Mouse (Mus musculus): ENCODE data around the gene Atp6v1f. TPM values are rescaled to one million over a fixed set of nuclear protein-coding genes. Genes with fewer than 3 reads are reported as not detected.

The Atp6v1f gene
- total RNA-seq (2021) = 100 to 1,000 TPM; 183 to 190 TPM

DNA sequence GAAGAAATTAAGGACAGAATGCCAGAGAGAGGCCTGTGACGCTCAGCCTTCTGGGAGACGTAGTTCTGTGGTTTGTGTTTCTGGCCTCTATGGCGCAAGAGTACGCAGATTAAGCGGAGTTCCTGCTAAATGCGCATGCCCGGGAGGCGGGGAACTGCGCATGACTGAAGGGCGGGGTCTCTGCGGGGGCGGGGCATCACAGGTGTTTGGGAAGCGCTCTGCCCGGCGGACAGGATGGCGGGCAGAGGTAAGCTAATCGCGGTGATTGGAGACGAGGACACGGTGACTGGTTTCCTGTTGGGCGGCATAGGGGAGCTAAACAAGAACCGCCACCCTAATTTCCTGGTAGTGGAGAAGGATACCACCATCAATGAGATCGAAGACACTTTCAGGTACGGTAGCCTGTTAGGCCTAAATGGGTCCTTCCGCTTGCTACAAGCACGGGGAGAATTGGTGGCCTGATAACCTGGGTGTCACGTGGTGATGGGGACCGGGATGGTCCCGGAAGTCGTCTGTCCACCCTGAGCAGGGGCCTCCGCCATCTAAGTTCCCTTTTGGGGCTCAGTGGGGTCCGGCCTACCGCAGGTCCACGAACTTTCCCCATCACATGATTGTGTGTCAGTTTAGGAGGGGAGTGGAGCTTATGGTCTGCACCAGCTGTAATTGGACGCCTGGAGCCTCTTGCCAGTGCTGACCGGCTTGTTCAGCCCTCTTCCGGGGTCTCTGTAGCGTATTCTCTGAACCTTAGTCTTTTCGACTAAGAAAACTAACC is at the start of gene Atp6v1f:
TSS of gene Atp6v1f (plus strand) at position 136 of the 772 bp plus-strand sequence.
- DNase-seq = peak; percentile 96
- intact Hi-C loops (cut with DNase I) = no loop called here

DNA sequence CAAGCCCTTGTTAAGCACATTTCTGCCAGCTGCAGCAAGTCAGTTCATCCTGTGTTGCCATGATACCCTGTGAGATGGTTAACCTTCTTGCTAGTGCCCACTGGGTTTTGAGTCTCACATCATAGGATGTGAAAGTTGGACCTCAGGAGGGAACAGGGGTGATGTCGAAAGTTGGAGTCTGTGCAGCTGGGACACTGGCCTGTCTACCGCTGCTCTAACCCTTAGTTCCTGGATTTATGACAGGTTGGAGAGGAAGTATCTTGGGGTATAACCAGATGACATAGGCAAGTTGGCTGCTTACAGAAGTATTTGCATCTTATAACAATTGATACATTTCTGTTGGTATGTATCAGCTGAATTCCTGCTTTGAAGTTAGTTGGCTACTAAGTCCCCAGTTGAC is 46.9 kb upstream of the Atp6v1f start:
- no peak for DNase-seq
- intact Hi-C loops (cut with DNase I) = no loop called here

DNA sequence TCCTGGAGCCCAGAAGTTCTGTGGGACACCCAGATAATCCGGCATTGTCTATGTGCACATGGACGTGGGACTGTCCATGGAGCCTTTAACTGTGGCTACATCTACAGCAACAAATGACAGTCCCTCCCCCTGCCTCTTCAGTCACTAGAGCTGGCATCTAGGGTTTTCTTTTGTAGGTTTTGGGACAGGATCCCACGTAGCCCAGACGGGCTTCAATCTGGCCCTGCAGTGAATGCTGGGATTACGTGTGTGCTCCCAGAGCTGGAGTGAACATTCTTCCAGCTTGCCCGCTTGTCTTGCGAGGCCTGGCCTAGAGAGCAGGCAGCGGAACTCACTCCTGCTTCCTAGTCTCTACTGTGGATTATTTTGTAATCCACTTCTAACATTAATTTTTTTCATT is 42.4 kb upstream of the Atp6v1f start:
- DNase-seq = no peak
- intact Hi-C loops (cut with DNase I) = no loop called here

DNA sequence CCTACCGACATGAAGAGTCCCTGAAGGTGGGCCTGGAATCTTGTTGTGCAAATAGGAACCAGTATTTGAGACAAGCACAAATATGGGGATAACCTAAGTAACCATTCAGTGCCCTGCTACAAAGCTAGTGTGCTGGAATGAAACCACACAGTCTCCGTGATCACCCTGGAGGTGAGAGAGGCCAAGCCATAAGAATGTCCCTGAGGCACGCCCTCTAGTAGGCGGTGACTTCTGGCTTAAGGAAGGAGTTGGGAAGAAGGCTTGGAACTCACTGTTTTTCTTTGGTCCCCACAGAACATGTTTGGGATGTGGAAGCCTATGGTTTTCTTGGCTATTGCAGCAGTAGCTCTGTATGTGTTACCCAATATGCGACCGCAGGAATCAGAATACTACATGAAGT is 41.2 kb upstream of the Atp6v1f start:
- intact Hi-C loops (cut with DNase I) = no loop called here
- DNase-seq = no peak

DNA sequence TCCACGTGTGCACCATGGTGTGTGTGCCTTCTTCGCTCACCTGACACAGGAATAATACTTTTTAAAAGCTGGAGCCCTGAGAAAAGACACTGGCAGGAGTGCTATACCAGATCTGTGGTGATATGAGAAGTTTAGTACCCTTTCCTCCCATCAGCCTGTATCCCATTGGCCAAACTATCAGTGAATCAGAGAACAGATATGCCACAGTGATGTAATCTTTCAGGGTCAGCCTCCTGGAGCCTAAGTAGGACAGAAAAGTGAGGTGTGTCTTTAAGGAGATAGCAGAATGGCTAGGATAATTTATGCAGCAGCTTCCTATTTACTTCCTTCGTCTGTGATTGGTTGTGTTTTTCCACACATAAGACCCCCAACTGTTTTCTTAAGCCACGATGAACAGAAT is 39.3 kb upstream of the Atp6v1f start:
- intact Hi-C loops (cut with DNase I) = no loop called here

DNA sequence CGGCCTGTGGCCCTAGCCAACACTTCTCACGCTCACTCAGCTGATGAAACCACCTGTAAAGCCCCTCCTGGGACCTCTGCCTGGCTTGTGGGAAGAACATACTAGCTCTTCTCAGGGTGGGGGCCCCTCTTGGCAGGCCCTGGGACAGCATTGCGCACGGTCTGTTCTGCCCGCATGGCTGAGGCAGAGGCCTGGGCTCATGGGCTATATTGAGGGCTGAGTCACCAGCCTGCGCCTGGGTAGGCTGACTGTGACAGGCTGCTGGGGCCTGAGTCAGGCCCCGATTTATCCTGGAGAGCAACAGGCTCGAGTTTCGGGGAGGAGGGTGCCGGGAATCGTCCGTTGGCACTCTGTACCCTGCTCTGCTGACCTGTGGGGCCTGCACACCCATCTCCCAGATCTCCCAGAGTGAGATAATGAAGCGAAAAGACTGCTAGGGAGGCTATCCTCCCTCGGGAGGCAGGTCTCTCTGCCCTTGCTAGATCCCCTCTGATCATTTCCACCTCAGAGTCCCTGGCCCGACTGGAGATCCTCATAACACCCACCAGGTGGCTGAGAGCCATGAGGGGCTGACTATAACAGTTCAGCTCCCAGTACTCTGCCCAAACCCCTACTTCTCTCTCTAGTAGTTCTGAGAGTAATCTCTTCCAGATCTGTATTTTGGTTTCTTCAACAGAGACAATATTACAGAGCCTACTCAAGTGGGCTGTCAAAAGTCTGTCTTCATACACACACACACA is 36.7 kb upstream of the Atp6v1f start:
- DNase-seq = no peak
- intact Hi-C loops (cut with DNase I) = no loop called here

More for the DNA sequence above, 39.3 kb upstream of the Atp6v1f start:
- no peak for DNase-seq

DNA sequence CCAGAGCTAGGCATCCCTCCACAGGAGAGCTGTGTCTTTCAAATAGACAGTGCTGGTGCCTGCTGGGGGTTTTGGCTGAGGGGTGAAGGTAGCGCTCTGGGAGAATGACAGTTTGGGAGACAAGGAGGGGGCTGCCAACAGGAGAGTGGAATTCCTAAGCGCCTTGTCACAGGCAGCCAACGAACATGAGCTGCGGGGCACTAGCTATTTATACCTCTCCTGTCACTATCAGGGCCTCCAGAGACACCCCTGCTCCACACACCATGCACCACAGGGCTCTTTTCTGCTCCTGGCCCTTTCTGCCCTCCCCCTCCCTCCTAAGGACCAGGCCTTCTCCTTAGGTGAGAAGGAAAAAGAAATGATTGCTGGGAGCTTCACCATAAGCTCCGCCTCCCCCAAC is 36.0 kb upstream of the Atp6v1f start:
- intact Hi-C loops (cut with DNase I) = no loop called here
- no peak for DNase-seq

DNA sequence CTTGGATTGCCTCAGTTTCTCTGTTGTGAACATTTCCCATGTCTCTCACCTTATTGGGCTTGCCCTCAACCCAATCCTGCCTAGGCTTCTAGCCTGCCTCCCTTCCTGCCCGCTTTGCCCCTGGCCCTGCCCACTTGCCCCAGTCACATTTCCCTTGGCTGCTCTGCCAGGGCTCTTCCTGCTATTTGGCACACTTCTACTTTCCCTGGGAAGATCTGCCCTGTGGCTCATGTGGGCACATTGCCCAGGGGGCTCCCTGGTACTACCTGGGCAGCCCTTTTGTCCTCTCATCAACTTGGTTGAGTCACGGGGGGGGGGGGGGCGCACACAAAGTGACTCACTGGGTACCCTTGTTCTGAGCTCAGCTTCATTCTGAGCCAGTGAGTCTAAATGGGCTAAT is 35.4 kb upstream of the Atp6v1f start:
- intact Hi-C loops (cut with DNase I) = no loop called here
- no peak for DNase-seq

DNA sequence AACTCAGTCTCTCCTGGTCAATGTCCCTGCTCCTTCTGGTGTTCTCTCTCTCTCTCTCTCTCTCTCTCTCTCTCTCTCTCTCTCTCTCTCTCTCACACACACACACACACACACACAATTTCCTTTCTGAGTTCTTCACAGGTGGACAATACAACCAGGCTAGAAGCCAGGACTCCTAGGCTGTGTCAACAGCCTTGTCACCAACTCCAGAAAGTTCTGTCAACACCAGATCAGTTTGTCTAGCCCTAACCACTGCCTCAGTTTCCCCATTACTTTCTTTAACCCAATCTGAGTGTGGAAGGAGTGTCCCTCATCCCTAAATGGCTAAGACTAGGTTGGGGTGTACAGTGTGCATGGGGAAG is 34.9 kb upstream of the Atp6v1f start:
- DNase-seq = no peak
- intact Hi-C loops (cut with DNase I) = no loop called here

DNA sequence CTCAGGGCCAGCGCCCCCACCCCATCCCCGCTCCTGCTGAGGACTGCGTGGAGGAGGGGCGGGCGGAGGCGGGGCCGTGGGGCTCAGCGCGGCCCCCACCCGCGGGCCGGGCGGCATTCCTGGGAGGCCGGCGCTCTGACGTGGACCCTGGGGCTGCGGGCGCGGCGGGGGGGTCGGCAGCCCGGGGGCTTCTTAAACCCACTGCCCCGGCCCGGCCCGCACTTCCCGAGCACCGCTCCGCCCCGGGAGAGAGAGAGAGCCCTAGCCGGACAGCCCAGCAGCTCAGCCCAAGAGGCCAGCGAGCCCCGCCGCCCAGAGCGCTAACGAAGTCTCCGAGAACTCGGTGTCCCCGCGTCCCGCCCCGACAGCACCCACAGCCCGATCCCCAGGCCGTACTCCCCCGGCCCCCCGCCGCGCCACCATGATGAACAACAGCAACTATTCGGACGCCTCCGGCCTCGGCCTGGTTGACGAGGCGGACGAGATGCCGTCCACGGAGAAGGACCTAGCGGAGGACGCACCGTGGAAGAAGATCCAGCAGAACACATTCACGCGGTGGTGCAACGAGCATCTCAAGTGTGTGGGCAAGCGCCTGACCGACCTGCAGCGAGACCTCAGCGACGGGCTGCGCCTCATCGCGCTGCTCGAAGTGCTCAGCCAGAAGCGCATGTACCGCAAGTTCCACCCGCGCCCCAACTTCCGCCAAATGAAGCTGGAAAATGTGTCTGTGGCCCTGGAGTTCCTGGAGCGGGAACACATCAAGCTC is 34.3 kb upstream of the Atp6v1f start, which contains the start of gene Flnc:
TSS of gene Flnc (plus strand) at position 219 of the 766 bp plus-strand sequence.
- peak; percentile 31 for DNase-seq
- intact Hi-C loops (cut with DNase I) = no loop called here

DNA sequence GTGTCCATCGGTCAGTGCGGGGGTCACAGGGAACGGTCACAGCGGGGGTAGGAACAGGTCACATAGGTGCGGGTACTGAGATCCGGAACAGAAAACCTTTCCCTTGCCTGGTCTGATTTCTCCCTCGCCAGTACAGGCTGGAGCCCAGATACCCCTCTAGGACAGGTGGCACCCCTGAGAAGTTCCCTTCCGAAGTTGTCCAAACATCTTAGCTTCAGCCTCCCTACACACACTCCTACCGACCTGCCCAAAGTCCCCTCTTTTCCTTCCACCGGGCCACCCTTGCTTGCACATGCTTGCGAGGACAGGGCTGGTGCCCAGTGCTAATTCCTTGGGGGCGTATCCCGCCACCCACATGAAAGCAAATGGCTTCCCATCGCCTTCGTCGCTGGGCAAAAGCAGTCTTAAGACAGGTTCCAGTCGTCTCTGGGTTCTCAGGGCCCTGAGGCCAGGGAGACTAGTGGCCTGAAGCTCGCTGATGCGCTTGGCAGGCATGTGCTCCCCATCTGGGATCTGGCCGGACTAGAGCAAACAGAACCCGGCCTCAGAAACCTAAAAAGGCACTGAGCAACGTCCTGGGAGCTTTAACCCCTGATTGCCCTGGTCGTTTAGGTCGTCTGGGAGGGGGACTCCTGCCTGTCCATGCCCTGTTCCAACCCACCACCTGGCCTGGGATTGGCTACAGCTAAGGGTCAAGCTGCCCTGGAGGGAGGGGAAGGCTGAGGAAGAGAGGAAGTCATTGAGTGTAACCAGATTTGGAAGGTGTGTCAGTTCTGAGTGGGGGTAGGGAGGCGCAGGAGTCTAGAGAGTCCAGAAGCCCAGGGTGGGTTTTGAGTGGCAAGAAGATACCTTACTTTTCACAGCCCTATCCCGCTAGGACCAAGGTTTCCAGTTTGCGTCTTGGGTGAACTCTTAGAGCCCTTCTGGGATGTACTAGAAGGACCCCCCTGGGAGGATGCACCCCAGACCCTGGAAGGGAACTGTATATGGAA is 33.4 kb upstream of the Atp6v1f start:
- intact Hi-C loops (cut with DNase I) = no loop called here
- DNase-seq = peak; percentile 56

DNA sequence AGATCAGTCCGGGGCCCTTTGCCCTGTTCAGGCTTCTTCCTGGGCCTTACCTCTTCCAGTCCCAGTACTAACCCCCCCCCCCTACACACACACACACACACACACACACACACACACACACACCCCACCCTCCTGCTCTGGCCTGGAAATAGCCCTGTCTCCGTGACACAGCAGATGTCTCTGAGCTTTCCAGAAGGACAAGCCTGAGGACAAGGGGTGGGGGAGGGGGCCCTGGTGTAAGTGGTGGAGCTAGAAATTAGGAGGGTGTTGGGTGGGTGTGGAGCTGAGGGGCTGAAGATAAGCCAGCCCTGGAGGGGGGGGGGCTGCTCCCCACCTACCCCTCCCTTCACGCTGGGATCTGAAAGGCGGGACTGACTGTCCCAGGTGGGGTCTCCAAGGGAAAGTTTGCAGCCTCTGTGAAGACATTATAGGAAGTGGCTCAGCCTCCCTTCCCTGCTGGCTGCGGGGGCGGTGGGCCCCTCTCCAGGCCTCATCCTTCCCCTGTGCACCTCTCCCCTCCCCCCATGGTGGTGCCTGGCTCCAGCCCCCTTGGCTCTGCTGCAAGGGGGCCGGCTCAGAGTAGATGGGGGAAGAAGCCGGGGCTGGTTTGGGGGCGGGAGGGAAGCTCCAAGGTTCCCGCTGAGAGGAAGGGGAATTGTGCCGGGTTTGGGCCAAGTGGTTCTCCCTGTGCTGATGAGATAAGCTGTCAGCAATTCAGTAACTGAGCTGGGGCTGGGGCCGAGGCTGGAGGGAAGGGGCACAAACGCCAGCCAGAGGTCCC is 32.4 kb upstream of the Atp6v1f start:
- intact Hi-C loops (cut with DNase I) = no loop called here
- peak; percentile 84 for DNase-seq

DNA sequence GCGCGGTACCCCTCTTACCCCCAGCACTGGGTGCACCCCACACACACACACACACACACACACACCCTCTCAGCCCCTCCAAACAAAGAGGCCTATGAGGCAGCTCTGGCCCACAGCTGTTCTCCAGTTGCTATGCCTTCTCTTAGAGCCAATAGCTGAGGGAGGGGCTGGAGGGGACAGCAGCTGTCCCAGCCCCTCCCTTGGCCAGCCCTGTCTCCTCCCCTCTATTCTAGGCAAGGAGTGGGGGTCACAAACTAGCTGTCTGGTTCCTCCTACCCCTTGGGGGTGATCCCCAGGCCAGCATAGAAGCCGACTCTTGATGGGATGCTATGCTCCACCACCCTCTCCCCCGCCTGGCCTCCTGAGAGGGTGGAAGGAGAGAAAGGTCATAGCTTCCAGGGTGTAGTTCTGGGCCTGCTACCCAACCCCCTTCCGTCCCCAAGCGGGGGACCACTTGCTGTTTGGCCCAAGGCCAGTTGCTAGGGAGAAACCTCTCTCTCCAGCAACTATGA is 31.5 kb upstream of the Atp6v1f start:
- intact Hi-C loops (cut with DNase I) = no loop called here

DNA sequence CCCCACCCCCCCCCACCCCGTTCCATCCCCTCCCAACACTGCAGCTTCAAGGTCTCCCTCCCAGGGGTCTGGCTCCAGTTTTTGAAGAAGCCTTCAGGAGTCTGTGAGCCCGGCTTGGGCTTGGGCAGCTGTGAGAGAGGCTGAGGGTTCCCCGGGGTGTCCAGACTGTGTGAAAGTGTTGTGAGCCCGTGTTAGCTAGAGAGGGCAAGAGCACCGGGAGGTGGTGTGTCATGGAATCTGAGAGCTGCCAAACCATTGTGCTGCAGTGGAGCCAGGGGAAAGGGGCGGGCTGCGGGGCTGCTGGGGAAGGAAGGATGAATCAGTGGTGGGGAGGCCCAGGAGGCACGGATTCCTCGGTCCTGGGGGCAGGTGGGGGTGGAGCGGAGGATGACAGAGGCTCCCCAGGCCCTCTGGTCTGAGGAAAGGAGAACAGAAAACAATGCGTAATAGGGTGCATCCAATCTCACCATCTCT is 31.0 kb upstream of the Atp6v1f start:
- intact Hi-C loops (cut with DNase I) = no loop called here
- DNase-seq = peak; percentile 53

More for the DNA sequence above, 31.5 kb upstream of the Atp6v1f start:
- peak; percentile 63 for DNase-seq

DNA sequence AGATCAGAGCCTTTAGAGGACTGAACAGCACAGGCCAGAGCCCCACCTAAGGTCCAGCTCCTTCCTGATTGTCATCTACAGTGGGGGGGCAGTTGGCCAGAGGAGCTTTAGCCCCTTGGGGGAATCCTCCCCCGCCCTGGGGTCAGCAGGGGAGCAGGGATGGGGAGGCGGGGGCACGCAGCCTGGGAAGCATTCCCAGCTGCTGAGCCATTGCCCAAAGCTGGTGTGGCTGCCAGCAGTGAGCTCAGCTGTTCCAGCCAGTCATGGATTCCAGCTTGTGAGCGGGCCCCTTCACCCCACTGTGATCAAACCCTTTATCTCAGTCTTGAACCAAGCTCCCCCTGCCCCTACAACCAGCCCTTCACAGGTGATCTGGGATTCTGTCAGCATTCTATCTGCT is 28.3 kb upstream of the Atp6v1f start:
- intact Hi-C loops (cut with DNase I) = no loop called here
- DNase-seq = peak; percentile 47

DNA sequence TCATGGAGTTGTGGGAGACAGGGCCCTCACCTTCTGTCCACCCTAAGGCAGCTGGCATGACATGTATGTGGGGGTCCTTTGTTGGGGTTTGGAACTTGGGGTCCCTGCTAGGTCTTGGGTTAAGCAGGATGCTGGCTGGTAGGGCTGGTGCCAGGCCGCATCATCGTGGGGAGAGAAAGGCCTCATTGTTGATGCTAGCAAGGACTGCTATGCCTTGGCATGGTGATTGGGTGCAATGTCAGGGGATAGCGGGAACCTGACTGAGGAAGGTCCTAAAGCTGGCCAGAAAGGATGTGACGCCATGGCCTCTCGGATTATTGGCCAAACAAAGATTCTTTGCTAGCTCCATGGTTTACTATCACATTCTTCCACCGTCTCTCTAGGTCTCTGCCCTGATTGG is 27.7 kb upstream of the Atp6v1f start:
- intact Hi-C loops (cut with DNase I) = no loop called here
- no peak for DNase-seq

DNA sequence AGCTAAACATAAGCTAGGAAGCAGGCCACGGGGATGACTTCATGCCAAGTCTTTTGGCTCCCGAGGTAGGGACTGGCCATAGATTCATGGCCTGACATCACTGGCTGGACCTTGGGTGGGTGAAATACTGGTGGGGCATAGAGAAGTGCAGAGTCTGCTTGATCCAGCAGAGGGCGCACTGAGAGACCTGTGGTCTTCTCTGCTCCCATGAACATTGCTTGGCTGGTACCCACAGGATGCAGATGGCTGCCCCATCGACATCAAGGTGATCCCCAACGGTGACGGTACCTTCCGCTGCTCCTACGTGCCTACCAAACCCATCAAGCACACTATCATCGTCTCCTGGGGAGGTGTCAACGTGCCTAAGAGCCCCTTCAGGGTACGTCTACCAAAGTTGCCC is 22.7 kb upstream of the Atp6v1f start:
- intact Hi-C loops (cut with DNase I) = no loop called here
- DNase-seq = peak; percentile 44

DNA sequence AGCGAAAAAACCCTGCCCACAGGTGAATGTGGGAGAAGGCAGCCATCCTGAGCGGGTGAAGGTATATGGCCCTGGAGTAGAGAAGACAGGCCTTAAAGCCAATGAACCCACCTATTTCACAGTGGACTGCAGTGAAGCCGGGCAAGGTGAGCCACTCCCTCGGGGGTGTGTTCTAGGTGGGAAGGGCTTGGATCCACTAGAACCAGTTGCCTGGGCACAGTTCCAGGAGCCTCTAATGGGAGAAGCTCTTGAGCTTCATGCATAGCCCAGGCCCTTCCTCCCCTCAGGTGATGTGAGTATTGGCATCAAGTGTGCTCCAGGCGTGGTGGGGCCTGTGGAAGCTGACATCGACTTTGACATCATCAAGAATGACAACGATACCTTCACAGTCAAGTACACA is 22.2 kb upstream of the Atp6v1f start:
- no peak for DNase-seq
- intact Hi-C loops (cut with DNase I) = no loop called here

DNA sequence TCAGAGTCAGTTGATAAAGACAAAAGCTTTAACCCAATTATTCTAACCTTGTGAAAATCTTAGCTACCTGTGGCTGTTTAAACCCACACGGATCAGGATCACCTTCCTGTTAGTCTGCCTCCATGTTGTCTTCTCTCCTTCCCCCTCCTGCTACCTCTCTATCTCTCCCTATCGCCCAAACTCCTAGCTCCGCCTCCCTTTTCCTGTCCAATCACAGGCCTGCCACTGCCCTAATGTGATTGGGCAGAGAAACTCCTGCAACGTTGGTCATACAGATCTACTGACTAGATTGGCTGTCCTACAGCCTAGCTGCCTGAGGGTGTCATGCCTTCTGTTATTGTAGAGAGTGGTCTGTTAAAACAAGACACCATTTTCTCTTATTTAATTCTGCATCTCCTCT is 17.7 kb upstream of the Atp6v1f start:
- no peak for DNase-seq
- intact Hi-C loops (cut with DNase I) = no loop called here
